Mouse (Mus musculus) telencephalon, adult 2 months (tissue): ENCODE results near the gene Fbxo44.
"Not testable (repeated sequence)": the region's sequence is repeated elsewhere in the genome, so short reads cannot be mapped to it uniquely, and the experiment has no call there.

ENCODE experiments used
- DNase-seq: peaks from one replicate; pipeline ENCODE4 v3.0.0-alpha.2; 2011; ENCODE audit warnings: low read depth, low spot score

Gene Fbxo44

DNA sequence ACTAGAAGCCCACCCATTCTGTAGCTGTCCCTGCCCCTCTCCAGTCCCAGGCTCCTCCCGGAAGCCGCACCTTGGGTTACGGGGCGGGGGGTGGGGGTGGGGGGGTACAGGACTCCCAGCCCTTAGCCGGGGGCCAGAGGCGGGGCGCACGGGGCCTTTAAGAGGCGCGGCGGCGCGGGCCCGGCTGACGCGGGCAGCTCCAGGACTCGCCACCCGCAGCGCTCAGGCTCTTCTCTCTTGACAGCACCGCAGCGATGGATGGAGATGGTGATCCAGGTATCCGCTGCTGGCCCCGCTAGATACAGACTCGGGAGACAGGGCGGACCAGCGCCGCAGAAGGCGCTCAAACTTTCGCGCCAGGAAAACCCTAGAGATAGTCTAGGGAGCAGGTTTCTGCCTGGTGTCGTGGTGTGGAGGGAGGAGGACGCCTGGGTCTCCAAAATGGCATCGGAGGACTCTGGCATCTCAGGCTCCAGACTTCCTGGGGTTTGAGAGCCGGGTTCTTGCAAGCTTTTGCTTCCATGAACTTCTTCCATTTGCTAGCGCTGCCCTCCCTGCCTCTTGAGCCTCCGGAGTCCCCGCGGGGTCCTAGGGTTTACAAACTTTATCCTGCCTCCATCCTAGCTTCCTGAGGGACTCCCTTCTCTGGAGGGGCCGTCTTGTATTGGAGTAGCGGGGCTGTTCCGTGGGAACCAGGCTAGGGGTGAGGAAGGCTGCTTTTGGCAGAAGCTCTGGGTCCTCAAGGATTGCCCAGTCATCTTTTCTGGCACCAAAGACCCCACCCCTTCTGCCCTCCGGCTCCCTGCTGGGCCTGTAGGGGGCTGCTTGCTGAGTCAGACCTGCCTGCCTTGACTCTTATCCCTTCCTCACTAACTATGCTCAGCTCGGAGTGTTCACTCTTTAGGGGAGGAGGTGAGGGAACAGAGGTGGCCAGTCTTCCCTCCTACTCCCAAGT lies at the start of gene Fbxo44, which contains the start of gene Fbxo2:
Gene Fbxo44, minus strand, starts transcription at position 47 of the 955 bp plus-strand sequence.
Gene Fbxo2, plus strand, starts transcription at position 186 of the 955 bp plus-strand sequence.
- no peak for DNase-seq

DNA sequence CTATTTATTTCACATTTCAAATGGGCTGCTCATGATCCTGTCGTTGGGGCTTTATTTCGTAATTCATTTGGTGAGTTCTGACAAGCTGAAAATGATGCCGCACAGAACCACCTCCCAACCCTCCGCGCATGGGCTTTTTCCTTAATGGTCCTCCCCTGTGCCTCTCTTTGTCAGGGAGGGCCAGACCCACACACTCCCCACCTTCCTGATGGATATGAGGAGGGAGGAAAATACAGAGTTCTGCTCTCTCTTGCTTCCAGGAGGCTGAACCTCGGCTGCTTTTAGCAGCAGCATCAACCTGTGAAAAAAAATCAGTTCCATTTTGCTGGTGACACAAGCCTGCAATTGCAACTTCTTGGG lies 44.6 kb upstream of the Fbxo44 start:
- DNase-seq = no peak

DNA sequence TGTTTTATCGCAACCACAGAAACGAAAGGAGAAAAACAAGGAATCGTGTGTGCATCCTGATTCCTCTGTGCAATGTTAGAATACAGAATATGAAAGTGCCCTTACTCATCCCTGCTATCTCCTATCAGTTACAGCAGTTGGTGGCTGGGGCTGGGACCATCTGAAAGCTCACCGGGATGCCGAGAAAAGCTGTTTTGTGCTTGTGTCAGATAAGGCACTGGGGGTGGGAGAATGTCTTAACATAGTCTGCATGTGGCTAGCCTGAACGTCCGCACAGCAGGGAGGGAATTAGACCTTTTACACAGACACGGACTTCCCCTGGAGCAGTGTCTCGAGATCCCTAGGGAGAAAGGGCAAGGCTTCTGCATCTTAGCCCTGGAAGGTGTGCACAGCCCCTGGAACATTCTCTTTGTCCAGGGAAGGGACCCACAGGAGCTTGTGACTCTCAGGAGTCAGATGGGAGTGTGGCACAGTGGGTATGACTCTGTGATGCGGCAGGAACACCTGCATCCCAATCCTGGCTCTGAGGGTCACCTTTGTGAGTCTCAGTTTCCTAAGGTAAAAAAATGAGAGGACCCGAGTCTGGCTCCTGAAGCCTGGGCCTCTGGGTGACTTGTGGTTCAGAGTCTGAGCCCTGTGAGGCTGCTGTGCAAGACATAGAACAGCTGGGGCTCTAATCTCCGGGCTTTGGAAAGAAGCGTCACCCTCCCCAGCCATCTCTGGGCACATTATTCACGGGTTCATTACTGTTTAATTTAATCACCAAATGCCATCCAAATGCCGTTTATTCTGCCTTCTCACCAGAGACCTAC lies 44.0 kb upstream of the Fbxo44 start:
- no peak for DNase-seq

GRCm38 (mm10) chr4:148203557-148203956 lies 43.3 kb upstream of the Fbxo44 start:
- DNase-seq = no peak

DNA sequence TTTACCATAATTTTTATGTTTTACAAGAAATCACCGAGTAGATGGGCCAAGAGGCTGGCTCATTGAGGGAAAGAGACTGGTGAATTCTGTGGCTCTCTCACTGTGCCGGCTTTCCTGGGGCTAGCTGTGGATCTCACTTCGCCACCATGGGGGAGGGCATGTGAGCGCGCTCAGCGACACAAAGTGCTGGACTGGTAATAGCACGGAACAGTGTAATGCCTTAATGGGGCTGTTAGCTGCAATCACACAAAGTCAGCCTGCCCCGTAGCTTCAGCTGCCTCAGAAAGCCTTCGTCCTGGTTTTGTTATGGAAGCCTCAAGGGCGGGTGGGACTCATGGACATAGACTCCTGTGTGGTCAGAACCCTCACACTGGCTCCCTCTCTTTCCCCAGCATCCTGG lies 38.4 kb upstream of the Fbxo44 start:
- DNase-seq = no peak

DNA sequence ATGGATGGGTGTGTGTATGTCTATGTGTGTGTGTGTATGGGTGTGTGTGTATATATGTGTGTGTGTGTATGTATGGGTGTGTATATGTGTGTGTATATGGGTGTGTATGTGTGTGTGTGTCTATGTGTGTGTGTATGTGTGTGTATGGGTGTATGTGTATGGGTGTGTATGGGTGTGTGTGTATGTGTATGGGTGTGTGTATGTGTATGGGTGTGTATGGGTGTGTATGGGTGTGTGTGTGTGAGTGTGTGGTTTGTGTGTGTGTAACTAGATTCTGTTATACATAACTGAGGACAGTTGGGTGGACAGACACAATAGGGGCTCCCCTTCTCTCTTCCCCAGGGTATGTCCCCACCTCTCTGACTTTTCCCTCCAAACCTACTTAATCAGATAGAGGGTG lies 34.1 kb upstream of the Fbxo44 start:
- DNase-seq = no peak

DNA sequence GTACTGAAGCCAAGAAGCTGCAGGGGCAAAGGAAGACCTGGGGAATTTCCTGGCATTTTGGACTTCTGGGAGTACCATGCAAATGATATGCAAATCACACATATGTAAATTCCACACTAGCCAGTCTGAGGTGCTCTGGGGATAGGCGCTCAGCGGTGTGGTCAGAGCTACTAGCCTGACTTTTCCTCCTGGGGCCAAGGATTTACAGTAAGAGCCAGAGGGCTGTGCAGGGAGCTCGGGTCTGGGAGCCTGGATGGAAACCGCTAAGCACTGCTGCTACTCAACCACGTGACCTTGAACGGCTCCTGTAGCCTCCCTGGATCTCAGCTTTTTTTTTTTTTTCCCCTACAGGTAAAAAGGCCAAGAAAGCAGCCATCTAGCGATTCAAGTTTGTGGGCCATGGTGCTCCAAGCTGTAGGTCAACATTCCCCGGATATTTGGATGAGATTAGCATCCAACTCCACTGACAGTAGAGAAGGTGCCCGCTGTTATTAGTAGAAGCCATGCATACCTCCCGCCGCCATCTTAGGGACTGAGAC lies 32.5 kb upstream of the Fbxo44 start:
- no peak for DNase-seq

- DNase-seq = not testable (repeated sequence)
These were observed 28.5 kb upstream of the Fbxo44 start for GRCm38 (mm10) chr4:148188767-148189166.

GRCm38 (mm10) chr4:148185819-148186218 lies 25.5 kb upstream of the Fbxo44 start:
- no peak for DNase-seq

DNA sequence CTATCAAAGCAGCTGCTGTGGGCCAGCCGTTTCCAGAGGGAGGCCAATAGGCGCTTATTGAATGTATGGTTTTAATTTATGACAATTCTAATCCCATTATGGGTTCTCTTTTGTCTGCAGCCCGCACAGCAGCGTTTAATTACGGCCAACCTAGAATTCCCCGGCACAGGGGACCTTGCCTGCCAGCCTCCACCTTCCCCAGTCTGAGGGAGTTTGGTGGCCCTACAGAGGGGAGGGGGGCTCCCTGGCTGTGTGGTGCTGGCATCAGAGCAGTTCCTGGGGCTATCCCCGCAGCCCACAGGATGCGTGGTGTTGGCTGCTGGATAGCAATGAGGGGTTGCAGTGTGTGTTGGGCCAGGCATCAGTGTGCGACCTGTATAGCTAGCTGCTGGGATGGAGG lies 24.3 kb upstream of the Fbxo44 start:
- DNase-seq = no peak

DNA sequence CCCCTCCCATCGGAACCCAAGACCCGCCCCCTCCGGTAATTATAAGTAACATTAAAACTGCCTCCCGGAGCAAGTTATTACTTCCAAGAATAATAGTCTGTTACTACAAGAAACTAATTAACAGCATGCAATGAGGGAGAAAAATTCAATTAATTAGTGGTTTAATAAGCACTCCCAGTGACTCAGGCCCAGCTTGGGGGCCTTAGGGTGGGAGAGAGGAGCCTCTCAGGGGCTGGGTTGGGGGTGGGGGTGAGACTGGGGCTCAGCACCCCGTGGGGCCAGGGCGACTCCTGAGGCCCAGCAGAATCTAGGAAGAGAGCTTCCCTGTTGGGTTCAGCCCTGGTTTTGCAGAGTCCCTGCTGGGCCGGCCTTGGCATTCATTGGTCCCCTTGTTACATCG lies 22.1 kb upstream of the Fbxo44 start:
- no peak for DNase-seq

- no peak for DNase-seq
These were observed 21.2 kb upstream of the Fbxo44 start for GRCm38 (mm10) chr4:148181483-148181882.

- no peak for DNase-seq
These were observed 17.4 kb upstream of the Fbxo44 start for GRCm38 (mm10) chr4:148177716-148178115.

- DNase-seq = not testable (repeated sequence)
These were observed 16.3 kb upstream of the Fbxo44 start for GRCm38 (mm10) chr4:148176603-148177002.

DNA sequence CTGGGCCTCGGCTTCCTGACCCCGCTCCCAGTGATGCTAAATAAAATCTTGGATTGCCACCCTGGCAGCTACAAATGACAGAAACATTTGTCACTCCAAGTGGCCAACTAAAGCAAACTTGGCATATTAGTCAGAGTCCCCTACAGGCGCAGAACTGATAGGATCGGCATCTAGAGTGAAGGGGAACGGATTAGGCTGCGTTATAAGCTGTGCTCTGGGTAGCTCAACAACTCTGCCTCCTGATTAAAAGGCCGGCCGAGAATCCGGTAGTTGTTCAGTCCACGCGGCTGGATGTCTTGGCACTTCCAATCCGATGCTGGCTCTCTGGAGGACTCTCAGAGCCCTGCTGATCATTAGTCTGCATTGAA lies 14.2 kb upstream of the Fbxo44 start:
- DNase-seq = no peak

- peak; percentile 83 for DNase-seq
These were observed 13.7 kb upstream of the Fbxo44 start for GRCm38 (mm10) chr4:148173811-148174494.

DNA sequence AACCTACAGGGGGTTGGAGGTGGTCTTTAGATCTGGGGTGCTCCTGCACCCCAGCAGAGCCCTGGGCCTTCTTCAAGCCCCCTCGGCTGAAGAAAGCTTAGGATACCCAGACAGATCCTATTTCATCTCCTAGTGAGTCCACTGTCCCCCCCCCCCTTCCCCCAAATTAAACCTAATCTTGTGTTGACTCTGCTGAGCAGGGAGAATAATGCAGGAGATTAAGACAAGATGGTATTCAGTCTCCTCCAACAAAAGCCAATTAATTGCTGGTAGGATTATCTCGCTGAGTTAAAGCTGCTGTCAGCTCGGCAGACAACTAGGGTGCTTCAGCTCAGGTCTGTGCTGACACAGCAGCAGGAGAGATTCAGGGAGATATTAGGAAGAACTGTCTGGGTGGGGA lies 11.0 kb upstream of the Fbxo44 start:
- no peak for DNase-seq

GRCm38 (mm10) chr4:148170842-148171241 lies 10.6 kb upstream of the Fbxo44 start:
- no peak for DNase-seq

GRCm38 (mm10) chr4:148169586-148169985 lies 9.3 kb upstream of the Fbxo44 start:
- no peak for DNase-seq

- DNase-seq = no peak
These were observed 8.0 kb upstream of the Fbxo44 start for GRCm38 (mm10) chr4:148168287-148168686.

DNA sequence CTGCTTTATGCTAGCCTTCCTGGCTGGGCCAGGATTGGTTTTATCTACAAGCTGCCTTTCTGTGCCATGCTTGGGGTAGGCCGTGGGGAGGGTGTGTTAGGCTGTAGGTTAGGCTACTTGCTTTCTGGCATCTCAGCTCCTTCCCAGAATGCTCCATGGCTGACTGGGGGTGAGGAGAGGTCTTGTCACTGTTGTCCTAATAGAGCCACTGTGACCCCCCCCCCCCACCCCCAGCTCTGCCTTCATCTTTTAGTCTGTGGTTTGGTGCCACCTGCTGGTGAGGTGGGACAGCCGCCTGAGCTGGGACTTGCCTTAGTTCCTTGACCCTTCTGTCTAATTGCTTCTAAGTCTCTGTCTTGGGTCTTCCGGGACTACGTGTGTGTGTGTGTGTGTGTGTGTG lies 6.7 kb upstream of the Fbxo44 start:
- no peak for DNase-seq

GRCm38 (mm10) chr4:148166431-148166830 lies 6.1 kb upstream of the Fbxo44 start:
- DNase-seq = peak; percentile 69
